Mouse (Mus musculus): Measurements from ENCODE around the gene Defb48. TPM values are rescaled to one million over a fixed set of nuclear protein-coding genes. Genes with fewer than 3 reads are reported as not detected.

Defb48 gene
- polyA plus RNA-seq (2015; fragmentation: Nextera tagmentation; extraction: Ambion mirVana), result not detected in 2 replicates

DNA sequence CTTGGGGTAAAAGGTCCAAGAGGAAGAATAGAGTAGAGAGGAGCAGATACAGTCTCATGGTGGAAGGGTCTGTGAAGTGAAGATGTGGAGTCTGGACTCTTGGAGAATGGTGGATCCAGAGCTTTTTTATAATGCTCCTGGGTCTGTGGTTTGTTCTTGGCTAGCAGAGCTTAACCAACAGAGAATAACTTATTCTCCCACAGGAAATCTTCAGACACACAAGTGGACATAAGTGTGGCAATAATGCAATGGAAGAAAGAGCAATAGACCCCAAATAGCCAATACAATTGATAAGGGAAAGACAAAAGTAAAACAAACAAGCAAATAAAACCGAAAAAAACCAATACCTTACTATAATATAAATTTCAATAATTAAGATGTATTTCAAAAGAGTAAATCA lies at the start of gene Defb48:
TSS of gene Defb48 (minus strand) at position 101 of the 400 bp plus-strand sequence.
- WGBS, result 74% methylated on average over 1 of the region's 1 CpGs
- Histone ChIP-seq H3K9ac (ENCODE audit: low read depth, low read length) (no peak within 1 kb of the TSS), H3K36me3 (ENCODE audit: control insufficient read depth, insufficient read depth, low read length) (no peaks in the 10 kb centered on the region)

DNA sequence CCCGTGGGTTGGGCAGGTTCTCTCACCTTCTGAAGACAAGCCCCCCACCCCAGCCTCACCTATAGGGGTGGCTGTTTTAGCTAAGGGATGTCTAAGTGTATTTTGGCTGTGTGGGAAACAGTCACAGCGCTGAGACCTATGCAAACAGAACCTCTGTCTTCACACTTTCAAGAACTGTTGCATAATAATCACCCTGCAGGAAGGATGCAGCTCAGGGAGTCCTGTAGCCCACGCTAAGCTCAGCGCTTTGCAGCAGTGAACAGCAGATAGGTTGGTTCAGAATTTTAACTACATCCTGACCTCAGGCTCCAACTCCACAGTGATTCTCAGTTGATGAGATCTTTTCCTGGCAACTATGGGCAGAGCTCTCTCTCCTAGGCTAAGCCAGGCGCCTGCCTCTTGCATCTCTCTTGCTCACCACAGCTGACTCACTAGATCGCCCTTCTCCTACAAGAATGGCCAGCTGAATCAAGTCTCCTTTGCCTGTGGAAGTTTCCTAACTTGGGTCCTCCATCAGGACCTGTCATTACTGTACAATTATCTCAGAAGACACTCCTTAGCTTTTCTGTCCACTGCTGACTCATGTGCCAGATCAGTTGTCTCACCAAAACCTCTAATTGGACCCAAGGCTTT lies 36.3 kb upstream of the Defb48 start:
- Histone ChIP-seq H3K4me3 (ENCODE audit: low read depth, low read length) (no peak overlapping the region), H3K27me3 (ENCODE audit: control insufficient read depth, insufficient read depth, low read depth, low read length) (no peaks in the 10 kb centered on the region), H3K4me2 (ENCODE audit: low read length) (no peak overlapping the region), H3K9me3 (replicated peaks; ENCODE audit: control insufficient read depth, low read length, poor library complexity, severe bottlenecking) (no peaks in the 10 kb centered on the region), H3K9ac (ENCODE audit: low read depth, low read length) (no peak overlapping the region), H3K4me1 (ENCODE audit: control insufficient read depth, insufficient read depth, low read length) (no peaks in the 10 kb centered on the region), H3K27ac (ENCODE audit: low read length) (no peak overlapping the region), H3K36me3 (ENCODE audit: control insufficient read depth, insufficient read depth, low read length) (no peaks in the 10 kb centered on the region)
- ATAC-seq, result no peak
- WGBS, result 64% methylated on average over 6 of the region's 6 CpGs

More for the DNA sequence above, at the start of gene Defb48:
- H3K27me3 ChIP-seq (ENCODE audit: control insufficient read depth, insufficient read depth, low read depth, low read length), result no peaks in the 10 kb centered on the region
- ATAC-seq, result no peak
- no peaks in the 10 kb centered on the region for H3K9me3 ChIP-seq (replicated peaks; ENCODE audit: control insufficient read depth, low read length, poor library complexity, severe bottlenecking)
- H3K4me2 ChIP-seq (ENCODE audit: low read length), result no peak within 1 kb of the TSS
- no peaks in the 10 kb centered on the region for H3K4me1 ChIP-seq (ENCODE audit: control insufficient read depth, insufficient read depth, low read length)
- no peak within 1 kb of the TSS for H3K27ac ChIP-seq (ENCODE audit: low read length)
- H3K4me3 ChIP-seq (ENCODE audit: low read depth, low read length), result no peak within 1 kb of the TSS

DNA sequence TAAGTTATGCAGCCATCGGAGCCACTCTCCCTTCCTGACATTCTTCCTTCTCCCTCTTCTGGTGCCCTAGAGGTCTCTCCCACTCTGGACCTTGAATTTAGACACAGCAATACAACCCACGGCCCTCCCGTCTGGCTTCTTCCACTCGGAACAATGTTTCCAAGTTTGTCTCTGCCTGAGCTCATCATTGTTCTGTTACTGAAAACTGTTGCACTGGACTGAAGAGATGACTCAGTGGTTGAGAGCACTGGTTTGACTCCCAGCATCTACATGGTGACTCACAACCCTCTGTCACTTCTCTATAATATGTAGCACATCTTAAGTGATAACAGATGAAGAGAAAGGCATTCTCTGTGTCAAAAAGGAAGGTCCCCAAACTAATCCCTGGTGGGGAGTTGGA lies 30.4 kb upstream of the Defb48 start:
- WGBS, result 88% methylated on average over 4 of the region's 4 CpGs
- Histone ChIP-seq H3K4me1 (ENCODE audit: control insufficient read depth, insufficient read depth, low read length) (no peaks in the 10 kb centered on the region), H3K9me3 (replicated peaks; ENCODE audit: control insufficient read depth, low read length, poor library complexity, severe bottlenecking) (no peaks in the 10 kb centered on the region), H3K9ac (ENCODE audit: low read depth, low read length) (no peak overlapping the region), H3K36me3 (ENCODE audit: control insufficient read depth, insufficient read depth, low read length) (no peaks in the 10 kb centered on the region), H3K27me3 (ENCODE audit: control insufficient read depth, insufficient read depth, low read depth, low read length) (no peaks in the 10 kb centered on the region), H3K4me3 (ENCODE audit: low read depth, low read length) (no peak overlapping the region), H3K27ac (ENCODE audit: low read length) (no peak overlapping the region), H3K4me2 (ENCODE audit: low read length) (no peak overlapping the region)
- ATAC-seq, result no peak

DNA sequence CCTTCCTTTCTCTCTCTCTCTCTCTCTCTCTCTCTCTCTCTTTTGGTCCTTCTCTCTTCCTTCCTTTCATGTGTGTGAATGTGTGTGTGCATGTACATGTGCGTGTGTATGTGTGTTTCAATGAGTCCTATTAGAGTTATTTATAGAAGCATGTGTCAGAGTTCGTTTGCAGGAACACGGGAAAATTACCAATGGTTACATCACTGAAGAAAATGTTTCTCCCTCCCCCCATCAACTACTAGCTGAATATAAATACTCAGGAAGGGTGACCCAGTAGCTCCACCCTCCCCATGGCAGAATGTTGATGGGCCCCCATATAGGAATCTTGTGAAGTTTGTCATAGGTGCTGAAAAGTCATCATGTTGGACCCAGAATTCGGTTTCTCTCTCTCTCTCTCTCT lies 28.8 kb upstream of the Defb48 start:
- no peak overlapping the region for H3K4me2 ChIP-seq (ENCODE audit: low read length)
- WGBS, result 90% methylated on average over 4 of the region's 4 CpGs
- ATAC-seq, result no peak

DNA sequence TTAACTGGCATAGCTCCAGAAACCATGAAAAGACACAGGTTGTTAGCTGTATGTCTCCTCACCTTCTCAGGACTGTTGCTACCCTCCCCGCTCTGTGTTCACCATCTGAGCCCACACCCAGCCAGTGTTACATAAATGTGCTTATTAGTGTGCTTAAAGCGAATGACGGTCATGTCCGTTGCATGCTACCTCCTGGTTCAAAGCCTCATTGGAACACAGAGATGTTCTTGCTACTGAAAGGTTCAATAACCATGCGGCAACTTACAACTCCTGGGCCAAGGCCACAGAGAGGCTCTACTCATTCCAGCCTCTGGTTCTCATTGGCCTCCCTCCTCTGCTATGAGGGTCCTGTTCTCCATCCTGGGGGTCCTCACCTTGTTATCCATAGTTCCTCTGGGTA lies 27.2 kb upstream of the Defb48 start, which contains the start of gene Defb43:
TSS of gene Defb43 (plus strand) at position 301 of the 400 bp plus-strand sequence.
- Histone ChIP-seq H3K9ac (ENCODE audit: low read depth, low read length) (no peak within 1 kb of the TSS), H3K4me2 (ENCODE audit: low read length) (no peak within 1 kb of the TSS), H3K9me3 (replicated peaks; ENCODE audit: control insufficient read depth, low read length, poor library complexity, severe bottlenecking) (no peaks in the 10 kb centered on the region), H3K36me3 (ENCODE audit: control insufficient read depth, insufficient read depth, low read length) (no peaks in the 10 kb centered on the region), H3K4me1 (ENCODE audit: control insufficient read depth, insufficient read depth, low read length) (no peaks in the 10 kb centered on the region), H3K27me3 (ENCODE audit: control insufficient read depth, insufficient read depth, low read depth, low read length) (no peaks in the 10 kb centered on the region), H3K27ac (ENCODE audit: low read length) (no peak within 1 kb of the TSS), H3K4me3 (ENCODE audit: low read depth, low read length) (no peak within 1 kb of the TSS)
- ATAC-seq, result no peak
- 95% methylated on average over 5 of the region's 5 CpGs for WGBS

More for the DNA sequence above, 28.8 kb upstream of the Defb48 start:
- H3K9ac ChIP-seq (ENCODE audit: low read depth, low read length), result no peak overlapping the region
- no peaks in the 10 kb centered on the region for H3K9me3 ChIP-seq (replicated peaks; ENCODE audit: control insufficient read depth, low read length, poor library complexity, severe bottlenecking)
- no peak overlapping the region for H3K4me3 ChIP-seq (ENCODE audit: low read depth, low read length)
- H3K4me1 ChIP-seq (ENCODE audit: control insufficient read depth, insufficient read depth, low read length), result no peaks in the 10 kb centered on the region
- H3K36me3 ChIP-seq (ENCODE audit: control insufficient read depth, insufficient read depth, low read length), result no peaks in the 10 kb centered on the region
- no peaks in the 10 kb centered on the region for H3K27me3 ChIP-seq (ENCODE audit: control insufficient read depth, insufficient read depth, low read depth, low read length)
- H3K27ac ChIP-seq (ENCODE audit: low read length), result no peak overlapping the region

DNA sequence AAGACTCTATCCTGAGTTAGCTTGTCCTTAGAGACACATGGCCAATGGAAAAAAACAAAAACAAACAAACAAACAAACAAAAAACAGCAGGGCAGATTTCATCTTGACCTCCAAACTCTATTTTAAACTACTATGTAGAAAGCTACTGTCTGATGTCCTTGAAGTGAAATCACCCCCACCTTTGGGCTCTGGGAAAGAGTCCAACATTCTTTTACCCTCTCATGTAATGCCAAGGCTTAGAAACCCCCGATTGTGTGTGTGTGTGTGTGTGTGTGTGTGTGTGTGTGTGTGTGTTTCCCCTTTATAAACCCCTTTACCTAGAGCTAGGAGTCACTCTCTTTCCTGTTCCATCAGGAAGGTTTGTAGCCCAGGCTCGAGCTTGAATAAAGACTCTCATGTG lies 18.3 kb upstream of the Defb48 start:
- no peaks in the 10 kb centered on the region for H3K4me1 ChIP-seq (ENCODE audit: control insufficient read depth, insufficient read depth, low read length)
- 76% methylated on average over 2 of the region's 2 CpGs for WGBS
- H3K36me3 ChIP-seq (ENCODE audit: control insufficient read depth, insufficient read depth, low read length), result no peaks in the 10 kb centered on the region
- no peak overlapping the region for H3K27ac ChIP-seq (ENCODE audit: low read length)
- H3K27me3 ChIP-seq (ENCODE audit: control insufficient read depth, insufficient read depth, low read depth, low read length), result no peaks in the 10 kb centered on the region
- no peaks in the 10 kb centered on the region for H3K9me3 ChIP-seq (replicated peaks; ENCODE audit: control insufficient read depth, low read length, poor library complexity, severe bottlenecking)
- H3K4me3 ChIP-seq (ENCODE audit: low read depth, low read length), result no peak overlapping the region
- H3K4me2 ChIP-seq (ENCODE audit: low read length), result no peak overlapping the region
- H3K9ac ChIP-seq (ENCODE audit: low read depth, low read length), result no peak overlapping the region
- no peak for ATAC-seq

DNA sequence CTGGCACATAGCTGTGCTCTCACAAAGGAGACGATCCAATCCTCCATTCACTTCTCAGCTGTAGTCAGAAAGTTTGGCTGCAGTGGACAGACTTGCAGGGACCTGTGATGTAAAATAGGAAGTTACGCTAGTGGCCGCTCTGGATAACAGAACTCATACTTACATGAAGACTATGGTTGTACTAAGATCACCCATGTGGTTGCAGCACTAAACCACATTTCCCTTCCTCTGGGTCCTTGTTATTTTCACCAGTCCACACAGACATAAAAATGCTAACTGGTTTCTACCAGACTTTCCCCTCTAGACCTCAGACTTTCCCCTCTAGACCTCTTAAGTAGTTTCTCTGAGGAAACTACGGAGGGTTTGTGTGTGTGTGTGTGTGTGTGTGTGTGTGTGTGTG lies 14.7 kb upstream of the Defb48 start:
- WGBS, result 96% methylated on average over 4 of the region's 4 CpGs

DNA sequence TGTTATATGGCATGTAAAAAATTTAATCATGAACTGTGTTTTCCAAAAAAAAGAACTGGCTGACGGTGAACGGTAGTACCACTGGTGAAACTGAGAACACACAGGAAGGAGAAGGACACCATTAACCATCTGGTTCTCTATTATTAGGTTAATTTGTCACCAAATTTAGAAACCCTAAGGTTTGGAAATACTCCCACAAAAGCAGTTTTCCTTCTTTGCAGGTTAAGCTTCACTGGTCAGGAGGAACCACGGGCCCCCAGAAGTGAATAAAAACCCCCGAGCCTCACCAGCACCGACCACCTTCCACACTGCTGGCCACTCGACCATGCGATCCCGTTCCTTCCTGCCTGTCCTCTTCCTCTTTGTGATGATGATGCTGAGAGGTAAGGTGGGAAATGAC lies 13.5 kb upstream of the Defb48 start, which contains the start of gene Defb47:
TSS of gene Defb47 (plus strand) at position 301 of the 400 bp plus-strand sequence.
- Histone ChIP-seq H3K4me1 (ENCODE audit: control insufficient read depth, insufficient read depth, low read length) (no peaks in the 10 kb centered on the region), H3K27ac (ENCODE audit: low read length) (no peak within 1 kb of the TSS), H3K27me3 (ENCODE audit: control insufficient read depth, insufficient read depth, low read depth, low read length) (no peaks in the 10 kb centered on the region), H3K4me2 (ENCODE audit: low read length) (no peak within 1 kb of the TSS), H3K4me3 (ENCODE audit: low read depth, low read length) (no peak within 1 kb of the TSS), H3K9me3 (replicated peaks; ENCODE audit: control insufficient read depth, low read length, poor library complexity, severe bottlenecking) (no peaks in the 10 kb centered on the region), H3K36me3 (ENCODE audit: control insufficient read depth, insufficient read depth, low read length) (no peaks in the 10 kb centered on the region), H3K9ac (ENCODE audit: low read depth, low read length) (no peak within 1 kb of the TSS)
- WGBS, result 86% methylated on average over 8 of the region's 8 CpGs
- no peak for ATAC-seq

More for the DNA sequence above, 14.7 kb upstream of the Defb48 start:
- H3K4me3 ChIP-seq (ENCODE audit: low read depth, low read length), result no peak overlapping the region
- H3K27me3 ChIP-seq (ENCODE audit: control insufficient read depth, insufficient read depth, low read depth, low read length), result no peaks in the 10 kb centered on the region
- no peak for ATAC-seq
- H3K4me2 ChIP-seq (ENCODE audit: low read length), result no peak overlapping the region
- H3K36me3 ChIP-seq (ENCODE audit: control insufficient read depth, insufficient read depth, low read length), result no peaks in the 10 kb centered on the region
- H3K27ac ChIP-seq (ENCODE audit: low read length), result no peak overlapping the region
- no peaks in the 10 kb centered on the region for H3K9me3 ChIP-seq (replicated peaks; ENCODE audit: control insufficient read depth, low read length, poor library complexity, severe bottlenecking)
- H3K9ac ChIP-seq (ENCODE audit: low read depth, low read length), result no peak overlapping the region
- H3K4me1 ChIP-seq (ENCODE audit: control insufficient read depth, insufficient read depth, low read length), result no peaks in the 10 kb centered on the region

DNA sequence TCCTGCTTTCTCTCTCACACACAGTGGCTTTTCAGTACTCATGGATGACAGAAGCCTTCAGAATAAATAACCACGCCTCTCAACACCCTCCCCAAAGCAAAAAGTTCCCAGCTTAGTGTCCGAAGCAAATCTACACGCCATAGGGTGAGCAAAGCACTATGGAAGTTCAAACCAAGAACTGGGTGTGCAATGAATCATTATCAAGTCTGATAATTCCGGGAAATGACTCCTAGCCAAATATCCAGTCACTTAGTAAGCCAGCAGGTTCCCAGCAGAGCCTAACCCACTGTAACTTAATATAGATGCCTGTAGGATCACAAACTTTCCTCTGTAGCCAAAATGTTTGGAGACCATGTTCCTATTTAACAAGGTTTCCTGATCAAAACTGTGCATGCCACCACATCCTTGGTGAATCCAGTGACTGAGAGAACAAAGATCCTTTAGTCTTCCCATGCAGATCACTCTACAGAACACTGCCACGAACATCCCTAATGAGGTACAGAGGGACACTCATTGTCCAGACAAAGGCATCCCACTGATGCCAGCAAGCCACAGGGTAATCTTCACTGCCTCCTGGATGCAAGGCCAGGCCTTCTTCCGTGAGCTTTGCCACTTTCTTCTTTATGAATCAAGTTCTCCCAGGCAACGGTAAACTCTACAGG lies 7.7 kb upstream of the Defb48 start:
- Histone ChIP-seq H3K4me1 (ENCODE audit: control insufficient read depth, insufficient read depth, low read length) (no peaks in the 10 kb centered on the region), H3K9ac (ENCODE audit: low read depth, low read length) (no peak overlapping the region), H3K4me3 (ENCODE audit: low read depth, low read length) (no peak overlapping the region), H3K9me3 (replicated peaks; ENCODE audit: control insufficient read depth, low read length, poor library complexity, severe bottlenecking) (no peaks in the 10 kb centered on the region), H3K27me3 (ENCODE audit: control insufficient read depth, insufficient read depth, low read depth, low read length) (no peaks in the 10 kb centered on the region), H3K4me2 (ENCODE audit: low read length) (no peak overlapping the region), H3K36me3 (ENCODE audit: control insufficient read depth, insufficient read depth, low read length) (no peaks in the 10 kb centered on the region), H3K27ac (ENCODE audit: low read length) (no peak overlapping the region)
- no peak for ATAC-seq
- WGBS, result 49% methylated on average over 7 of the region's 7 CpGs
